Mouse (Mus musculus) kidney, postnatal 14 days (tissue): ENCODE results near the gene H2afy.

Source experiments
- DNase-seq: peaks from one replicate; pipeline ENCODE4 v3.0.0; 2022; ENCODE audit warnings: mixed read lengths

Gene H2afy

DNA sequence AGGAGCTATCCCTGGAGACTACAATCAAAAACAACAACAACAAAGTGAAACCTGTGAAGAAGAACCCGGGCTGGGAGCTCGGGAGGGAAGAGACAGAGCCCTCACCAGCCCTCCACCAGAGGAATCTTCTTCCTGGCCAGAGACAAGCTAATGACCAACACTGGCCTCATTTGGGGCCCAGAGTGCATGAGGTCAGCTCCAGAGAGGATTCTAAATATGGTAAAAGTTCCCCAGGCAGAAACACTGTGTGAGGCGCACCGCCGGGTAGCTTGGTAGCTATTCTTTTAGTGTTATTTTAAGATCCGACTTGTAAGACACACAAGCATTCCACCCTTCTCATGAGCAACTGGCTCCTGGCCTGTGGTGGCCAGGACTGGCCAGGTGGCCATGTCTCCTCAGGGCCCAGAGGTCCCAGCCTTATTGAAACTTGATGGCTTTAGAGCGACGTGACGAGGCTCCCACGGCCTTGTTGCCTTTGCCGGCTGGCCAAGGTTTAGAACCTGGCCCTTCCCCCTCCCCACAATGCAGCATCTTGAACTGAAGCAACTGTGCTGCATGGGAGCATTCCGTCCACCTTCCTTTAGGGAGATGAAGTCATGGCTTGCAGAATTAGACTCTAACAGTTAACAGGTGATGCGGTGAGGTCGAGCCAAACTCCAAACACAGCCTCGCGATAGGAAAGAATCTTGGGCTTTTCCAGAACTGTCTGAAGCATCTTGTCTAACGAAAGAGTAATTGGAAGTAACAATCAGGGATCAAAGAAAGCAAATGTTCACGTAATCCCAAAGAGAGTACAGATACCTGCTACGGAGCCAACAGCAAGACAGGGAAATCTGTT is 25.2 kb downstream of the H2afy start:
- DNase-seq, result no peak

DNA sequence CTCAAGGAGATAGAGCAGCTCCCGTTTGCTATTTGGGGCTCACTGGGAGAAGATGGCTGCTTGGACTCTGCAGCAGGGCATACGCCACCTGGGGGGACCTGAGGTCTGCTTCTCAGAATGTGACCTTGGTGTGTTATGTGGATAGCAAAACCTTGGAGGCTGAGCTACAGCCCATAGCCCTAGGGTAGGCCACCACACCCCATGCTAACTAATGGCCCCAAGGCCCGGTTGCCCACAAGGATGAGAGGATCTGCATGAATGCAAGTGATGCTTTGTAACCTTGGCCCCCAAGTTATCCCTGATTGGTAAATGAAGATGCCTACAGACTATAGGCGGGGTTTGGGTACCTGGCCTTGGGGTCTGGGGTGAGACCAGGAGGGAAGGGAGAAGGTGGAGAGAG is 26.5 kb downstream of the H2afy start:
- DNase-seq, result no peak

DNA sequence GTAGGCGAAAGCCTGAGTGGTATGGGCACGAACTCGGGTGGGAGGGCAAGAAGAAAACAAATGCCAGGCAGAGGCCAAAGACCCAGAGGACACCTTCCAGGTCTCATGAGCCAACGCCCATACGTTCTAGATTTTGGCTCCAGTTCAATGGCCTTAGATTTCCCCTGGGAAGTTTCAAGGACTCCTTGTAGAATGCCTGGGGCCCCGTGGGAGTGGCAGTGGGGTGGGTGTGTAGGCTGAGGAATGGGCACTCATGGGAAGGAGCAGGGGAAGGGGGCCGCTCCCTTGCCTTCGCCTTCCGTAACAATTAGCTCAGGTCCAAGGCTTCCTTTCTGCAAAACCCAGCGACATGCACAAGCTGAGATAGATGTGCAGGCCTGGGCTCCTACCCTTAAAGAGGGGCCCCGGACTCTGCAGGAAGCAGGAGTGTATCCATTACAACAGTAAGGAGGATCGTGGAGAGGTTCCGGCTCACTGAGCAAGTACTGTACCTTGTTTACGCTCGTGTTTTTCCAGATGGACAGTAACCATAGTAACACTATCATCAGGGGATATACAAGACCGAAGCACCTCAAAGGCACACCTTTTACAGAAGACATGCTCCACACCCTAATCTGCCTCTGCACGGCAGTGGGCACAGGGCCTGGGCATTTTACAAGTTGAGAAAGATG is 27.2 kb downstream of the H2afy start:
- no peak for DNase-seq

DNA sequence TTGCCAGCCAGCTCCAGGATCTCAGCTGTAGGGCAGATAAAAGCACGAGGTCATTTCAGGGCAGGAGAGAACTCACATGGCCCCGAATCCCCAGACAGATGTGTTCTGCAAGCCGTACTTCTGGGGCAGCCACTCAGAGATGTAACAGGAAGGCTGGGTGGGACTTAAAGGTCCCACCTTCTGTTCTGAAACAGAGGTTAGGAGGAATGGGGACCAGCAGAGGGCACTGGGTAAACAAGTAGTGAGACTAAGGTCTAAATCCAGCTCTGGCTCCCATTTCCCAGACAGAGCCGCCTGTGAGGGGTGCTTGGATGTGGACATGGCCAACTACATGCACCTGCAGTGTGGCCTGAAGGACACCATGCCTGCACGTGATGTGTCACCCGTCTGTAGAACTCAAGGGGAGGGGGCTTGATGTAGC is 31.2 kb downstream of the H2afy start:
- DNase-seq, result no peak

DNA sequence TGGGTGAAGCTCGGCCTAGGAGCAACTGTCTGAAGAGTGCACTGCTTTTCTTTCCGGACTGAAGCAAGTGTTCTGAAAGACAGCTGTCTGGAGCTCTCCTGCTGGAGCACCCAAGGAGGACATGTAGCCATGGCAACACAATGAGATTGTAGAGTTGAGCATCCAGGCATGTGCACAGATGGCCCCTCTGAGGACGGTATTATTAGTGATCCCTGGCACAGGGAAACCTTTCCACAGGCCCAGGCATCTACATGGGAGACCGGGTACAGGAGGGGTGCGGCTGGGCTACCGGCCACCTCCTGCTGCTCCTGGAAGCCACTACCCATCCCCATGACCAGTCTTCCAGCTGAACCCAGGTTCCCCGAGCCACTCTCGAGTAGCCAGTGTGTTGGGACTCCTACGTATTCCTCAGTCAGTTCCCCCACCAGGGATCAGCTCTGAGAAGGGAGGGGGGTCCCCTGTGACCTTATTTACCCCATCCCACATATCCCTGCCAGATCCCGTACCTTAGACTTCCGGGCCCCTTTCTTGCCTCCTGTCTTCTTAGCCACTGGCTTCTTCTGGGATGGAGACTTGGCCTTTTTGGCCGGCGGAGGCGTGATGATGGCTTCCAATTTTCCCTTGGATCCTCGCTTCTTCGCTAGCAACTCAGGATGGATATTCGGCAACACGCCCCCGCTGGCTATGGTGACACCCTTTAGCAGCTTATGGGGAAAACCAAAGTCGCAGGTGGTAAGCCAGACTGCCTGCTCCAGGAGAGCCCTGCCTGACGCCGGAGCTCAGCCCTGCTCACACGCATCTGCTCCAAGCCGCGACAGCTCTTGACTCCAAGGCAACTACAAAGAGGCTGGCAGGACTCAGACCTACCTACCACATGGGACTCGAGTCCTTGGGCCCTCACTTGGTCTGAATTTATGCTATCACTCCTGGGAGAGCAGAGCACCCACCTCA is 32.1 kb downstream of the H2afy start:
- no peak for DNase-seq

DNA sequence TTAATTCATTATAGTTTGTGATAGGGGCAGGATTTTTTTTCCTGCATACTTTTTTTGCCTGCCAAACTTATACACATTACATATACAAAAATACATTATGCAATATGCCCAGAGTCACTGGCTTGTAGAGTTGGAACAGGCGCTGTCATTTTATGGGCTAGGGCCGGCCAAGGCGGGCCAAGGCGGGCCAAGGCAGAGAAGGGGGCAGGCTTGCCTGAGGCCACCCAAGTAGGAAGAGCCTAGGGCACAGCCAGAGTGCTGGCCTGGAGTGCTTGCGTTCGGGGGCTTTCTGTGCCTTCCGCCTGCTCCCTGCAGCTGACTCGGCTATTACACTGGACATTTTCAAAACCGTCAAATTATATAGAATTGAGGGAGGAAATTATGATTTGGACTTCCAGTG is 34.0 kb downstream of the H2afy start:
- no peak for DNase-seq

DNA sequence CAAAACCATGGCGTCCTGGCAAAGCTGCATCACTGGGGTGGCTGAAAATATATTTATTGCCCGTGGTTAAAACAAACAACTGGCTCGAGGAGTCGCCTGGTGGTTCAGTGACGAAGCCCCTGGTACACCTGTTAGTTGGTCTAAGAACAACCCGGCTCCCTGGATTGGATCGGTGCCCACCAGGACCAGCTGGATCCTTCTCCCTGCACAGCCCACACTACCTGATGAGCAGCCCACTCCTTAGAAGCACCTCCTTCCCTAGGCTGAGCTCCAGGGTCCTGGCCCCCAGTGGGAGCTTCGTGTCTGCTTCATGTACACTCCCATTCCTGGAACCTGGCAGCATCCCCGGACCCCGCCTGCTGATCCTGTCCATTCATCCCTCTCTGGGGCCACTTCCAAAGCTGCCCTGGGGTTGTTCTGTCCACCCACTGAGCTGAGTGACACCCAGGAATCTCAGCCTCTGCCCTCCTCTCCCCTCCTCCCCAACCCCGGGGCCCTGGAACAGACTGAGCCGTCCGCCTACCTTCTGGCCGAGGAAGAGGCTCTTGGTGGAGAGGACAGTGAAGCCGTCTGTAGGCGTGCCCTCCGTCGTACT is 40.5 kb downstream of the H2afy start:
- no peak for DNase-seq

DNA sequence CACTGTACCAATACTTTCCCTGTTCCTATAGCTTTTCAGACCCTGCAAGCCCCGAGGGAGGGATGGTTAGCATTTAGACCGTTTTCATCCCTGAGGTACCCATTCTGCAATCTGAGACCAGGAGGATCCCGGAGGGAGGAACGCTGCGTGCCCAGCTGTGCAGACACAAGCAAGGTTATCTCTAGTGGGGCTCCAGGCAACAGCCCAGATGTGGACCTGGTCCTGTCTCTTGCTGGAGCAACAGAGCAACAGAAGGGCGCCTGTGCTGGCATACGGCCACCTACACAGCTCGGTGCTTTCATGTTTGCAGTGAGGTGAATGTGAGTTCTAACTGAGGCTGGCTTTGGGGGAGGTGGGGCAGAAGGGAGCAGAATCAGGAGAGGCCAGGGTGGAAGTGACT is 41.6 kb downstream of the H2afy start:
- DNase-seq, result no peak

DNA sequence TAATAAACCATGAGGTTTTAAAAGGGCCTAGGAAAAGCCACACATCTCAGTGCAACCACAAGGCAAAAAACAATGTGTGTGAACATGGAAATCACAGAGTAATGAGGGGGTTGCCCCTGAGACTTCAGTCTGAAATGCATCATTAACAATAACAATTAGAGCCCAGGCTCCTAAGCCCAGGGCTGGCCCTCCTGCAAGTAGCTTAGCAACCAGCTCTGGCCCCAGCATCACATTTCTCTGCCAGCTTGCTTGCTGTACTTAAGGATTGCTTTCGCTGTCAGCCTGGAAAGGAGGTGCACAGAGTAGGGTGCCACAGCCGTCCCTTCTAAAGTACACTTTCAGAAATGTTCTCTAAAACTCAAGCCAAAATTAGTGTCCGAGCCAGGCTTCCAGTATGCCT is 42.5 kb downstream of the H2afy start:
- no peak for DNase-seq

DNA sequence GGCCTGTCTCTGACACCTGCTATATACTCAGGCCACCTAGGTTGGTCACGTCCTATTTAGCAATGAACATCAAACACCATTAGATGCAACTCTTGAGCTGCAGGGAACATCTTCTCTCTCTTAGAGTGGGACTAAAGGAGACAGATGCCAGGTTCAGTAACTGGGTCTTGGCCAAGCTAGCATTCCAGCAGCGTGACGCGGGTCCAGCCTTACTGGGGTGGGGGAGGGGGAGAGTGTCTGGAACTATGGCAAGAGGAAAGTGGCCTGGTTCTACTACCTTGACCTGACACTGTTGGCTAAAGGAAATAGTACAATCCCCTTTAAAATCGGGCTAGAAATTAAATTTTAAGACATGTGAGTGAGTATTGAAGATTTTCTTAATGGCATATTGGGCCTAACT is 43.6 kb downstream of the H2afy start:
- no peak for DNase-seq

DNA sequence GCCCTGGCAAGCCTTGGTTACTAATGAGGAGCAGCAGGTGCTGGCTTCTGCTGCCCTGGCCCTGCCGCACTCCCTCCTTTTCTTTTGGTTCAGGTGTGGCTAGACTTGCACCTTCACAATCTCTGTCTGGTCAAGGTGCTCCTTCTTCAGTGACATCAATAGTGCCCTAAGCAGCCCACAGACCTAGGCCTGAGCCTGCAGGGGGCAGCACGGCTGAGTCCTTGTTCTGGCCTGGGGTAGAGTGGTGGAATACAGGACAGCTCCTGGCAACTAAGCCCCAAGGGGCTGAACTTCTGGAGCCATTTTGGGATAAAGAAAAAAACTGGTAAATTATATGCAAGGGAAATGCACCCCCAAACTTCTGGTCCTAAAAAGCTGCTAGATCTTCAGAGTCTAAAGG is 45.6 kb downstream of the H2afy start:
- DNase-seq, result no peak

DNA sequence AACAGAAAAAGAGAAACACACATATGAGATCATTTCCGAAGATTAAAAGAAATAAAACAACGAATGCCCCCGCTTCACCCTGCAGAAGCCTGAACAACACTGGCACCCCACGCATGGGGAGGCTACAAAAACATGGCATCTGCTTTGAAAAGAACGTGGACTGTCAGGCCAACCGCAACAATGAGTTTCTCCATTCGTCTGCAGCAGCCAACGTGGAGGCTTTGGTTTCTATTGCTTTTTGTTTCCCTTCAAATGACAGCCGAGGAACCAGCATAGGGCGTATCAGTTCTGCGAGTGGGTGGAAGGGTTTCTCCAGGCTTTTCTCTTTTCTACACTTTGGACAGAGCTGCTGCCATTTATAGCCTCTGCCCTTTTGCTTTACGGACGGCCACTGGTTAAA is 47.6 kb downstream of the H2afy start:
- no peak for DNase-seq

DNA sequence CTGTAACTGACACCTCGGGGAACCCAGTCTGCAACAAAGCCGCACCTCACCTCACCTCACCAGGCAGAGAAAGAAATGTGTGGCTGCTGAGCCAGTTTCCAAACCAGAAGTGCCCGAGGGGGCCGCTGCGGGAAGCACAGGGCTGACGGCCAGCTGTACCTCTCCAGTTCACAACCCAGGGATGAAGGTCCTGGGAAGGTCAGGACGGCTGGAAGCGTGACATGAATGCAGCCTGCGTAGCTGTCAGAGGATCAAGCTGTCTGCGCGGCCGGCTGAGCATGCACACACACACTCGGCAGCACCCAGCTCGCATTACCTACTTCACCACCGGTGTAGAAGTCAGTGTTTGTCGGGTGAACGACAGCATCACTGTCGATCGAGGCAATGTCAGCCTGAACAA is 48.2 kb downstream of the H2afy start:
- DNase-seq, result peak; percentile 24

DNA sequence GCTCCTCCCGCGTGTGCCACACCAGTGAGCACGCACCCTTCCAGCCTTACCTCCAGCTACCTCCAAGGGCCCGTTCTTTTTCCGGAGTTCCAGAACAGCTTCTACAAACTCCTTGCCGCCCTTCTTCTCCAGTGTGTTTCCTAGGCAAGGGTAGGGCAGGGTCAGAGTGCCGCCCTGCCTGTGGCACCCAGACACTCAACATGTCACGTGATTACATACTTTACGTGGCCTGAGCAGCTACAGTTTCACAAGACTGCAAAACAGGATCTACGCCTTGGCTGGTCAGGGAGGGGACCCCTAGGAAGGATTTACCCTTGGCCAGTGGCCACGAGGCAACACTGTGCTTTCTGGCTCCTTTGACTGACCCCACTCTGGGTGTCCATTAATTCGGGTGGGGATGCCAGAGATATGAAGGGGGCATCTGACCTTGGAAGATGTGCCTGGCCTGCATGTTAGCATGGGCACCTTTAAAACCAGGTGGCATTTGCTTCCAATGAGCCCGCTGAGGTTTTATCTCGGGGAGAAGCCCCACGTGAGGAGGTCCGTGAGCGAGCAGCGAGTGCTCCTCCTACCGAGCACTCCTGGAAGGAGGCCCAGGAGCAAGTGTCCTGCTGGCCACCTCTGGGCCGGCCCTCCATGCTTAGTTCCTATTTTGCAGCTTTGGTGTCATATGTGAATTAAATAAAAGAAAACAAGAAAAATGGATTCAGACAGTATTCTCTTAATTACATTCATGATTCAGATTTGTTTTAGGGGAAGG is 51.8 kb downstream of the H2afy start:
- DNase-seq, result no peak

DNA sequence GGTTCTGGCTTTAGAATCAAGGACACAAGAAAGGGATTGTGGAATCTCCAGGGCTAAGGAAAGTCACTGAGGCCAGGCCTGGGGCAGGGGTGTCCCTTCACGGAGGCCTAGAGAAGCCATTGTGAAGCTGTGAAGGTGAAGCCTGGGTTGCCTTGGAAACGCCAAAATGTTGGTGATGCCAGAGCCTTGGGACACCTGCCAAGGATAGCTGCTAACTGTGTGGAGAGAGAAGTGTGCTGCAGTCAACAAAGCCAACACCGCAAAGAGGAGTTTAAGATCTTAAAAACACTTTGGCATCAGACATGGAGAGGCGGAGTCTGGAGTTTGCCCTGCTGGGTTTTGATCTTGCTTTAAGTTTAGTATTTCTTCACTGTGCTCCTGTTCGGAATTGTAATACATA is 54.5 kb downstream of the H2afy start:
- no peak for DNase-seq

DNA sequence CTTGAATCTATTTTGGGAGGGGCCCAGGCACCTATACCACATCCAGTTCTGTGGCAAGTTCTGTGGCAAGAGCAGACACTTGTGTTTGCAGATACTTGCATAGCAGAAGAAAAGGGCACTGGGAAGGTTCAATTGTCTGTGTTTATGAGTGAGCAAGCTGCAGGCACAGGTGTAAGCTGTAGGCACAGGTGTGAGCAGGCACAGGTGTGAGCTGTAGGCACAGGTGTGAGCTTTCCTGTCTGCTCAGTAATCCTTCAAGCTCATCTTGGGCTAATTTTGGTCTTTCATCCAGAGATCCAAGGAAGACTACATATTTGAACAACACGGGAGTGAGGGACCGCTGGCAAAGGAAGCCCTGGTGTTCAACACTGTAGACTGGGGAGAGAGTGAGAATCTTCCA is 56.5 kb downstream of the H2afy start:
- DNase-seq, result no peak

DNA sequence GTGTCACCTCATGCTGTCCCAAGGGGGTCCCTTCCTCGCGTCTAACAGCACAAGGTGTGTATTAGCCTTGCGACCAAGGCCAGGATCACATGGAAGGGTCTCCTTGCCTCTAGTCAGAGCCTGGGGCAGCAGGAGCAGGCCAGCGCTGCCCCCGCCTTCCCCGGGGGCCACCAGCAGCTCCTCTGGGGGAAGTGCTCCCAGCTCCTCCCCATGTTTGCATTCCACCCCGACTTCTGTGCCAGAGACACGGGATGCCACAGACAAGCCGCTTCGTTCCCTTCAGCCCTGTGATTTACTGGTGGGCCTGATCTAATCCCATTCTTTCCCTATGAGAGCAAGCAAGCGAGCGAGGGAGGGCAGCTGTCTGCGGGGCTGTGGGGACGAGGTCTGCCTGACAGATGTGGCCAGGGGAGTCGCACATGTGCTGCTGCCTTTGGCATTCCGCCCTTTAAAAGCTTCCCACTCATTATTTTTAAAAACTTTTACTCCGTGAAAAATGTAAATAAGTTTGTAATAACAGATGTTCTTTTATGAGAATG is 57.4 kb downstream of the H2afy start:
- no peak for DNase-seq

DNA sequence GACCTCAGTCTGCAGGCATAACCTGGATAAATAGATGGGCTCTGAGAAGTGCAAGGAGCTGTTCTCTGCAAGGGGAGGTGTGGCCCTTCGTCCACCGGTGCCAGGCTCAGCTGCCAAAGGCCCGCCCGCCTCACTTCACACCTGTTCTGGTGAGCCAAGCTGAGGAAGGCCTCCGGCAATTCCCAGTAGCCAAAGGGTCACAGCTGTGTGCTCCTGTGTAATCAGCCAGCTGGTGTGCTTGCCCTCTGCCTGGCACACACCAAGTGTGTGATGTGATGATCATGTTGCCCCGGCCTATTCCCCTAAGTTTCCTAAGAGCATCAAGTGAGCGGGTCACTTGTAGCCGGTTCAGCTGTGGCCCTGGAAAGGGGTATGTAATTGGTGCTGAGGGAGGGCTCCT is 60.2 kb downstream of the H2afy start:
- DNase-seq, result no peak

DNA sequence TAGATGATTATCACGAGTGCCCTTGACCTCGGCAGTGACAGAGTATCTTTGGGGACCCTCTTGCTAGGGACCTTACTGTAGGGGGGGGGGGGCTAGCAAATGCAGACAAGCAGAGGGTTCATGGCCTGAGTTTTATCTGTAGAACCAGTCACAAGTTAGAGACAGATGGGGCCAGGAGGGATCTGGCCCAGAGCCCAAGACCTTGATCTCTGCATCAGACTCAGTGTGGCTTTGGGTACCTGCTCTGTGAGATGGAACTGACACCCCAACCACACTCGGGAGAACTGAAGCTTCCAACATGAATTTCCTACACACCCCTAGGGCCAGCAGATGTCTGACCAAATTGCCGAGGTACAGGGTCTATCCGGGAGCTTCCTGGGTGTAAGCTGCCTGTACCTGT is 63.0 kb downstream of the H2afy start:
- no peak for DNase-seq

DNA sequence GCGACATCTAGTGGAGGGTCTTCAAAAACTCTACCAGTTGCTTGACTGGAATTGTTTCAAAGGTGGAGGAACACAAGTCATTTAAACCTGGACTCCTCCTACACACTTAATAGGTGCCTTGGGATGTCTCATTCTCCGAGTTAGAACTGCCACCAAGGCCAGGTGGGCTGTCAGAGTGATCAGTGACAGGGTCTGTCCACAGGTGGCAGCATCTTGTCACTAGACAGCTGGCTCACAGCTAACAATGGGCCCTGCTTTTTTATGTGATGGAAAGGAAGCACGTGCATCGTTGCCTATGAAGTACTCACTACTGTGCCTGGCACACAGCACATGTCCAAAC is 63.9 kb downstream of the H2afy start:
- DNase-seq, result no peak

DNA sequence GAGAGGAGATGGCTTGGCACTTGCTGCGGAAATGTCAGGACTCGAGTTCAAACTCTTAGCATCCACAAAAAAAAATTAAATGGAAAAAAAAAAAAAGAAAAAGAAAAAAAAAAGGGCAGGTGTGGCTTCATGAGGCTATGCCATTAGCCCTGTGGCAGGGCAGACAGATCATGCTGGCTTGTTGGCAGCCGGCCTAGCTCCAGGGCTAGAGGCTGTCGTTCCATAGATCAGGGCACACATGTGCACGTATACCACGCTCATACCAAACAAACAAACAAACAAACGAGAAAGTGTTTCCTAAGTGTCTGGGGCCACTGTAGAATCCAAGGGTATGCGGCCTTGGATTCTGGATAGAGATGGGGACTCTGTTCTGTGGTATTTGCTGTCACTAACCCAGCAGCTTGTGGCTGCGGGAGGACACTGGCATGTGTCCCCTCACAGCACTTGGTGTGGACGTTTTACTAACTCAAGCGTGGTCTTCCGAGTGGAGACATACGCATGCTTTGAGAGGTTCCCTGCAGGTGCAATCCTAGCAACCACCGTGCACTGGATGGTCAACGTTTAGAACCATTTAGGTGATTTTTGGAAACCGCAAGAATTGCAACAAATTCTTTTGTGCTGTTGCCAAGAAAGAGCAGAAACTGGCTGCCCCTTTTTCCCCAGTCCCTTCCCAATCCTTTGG is 64.4 kb downstream of the H2afy start:
- no peak for DNase-seq

DNA sequence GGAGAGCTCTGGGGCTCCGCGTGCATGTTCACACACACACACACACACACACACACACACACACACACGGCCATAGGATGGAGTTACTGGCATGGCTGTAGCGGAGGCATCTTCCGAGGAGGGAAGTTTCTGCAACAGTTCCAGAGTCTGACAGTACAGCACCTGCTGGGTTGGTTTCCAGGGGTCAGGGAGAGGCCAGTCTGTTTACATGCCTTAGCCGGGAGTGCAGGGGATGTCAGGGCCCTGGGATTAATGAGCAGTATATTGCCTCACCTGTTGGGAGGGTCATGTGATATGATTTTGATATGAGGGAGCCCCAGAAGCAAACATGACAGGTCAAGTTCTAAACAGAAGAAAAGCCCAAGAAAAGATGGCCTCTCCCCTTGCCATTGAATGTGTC is 66.5 kb downstream of the H2afy start:
- DNase-seq, result no peak
